Comparison of ENCODE assay signal across 19 mouse cellular contexts in genomic region chr3:146764871-146765529, GRCm38 (mm10). TPM values are rescaled to one million over a fixed set of nuclear protein-coding genes. Genes with fewer than 3 reads are reported as not detected.
DNase-seq lines count a peak whose midpoint lies in the region; ATAC-seq and TF ChIP-seq lines count a peak whose summit lies in the region.
"Had no signal": no experiment of that assay in that cellular context is flagged by ENCODE, and none has a peak within 500 bp of the region (broad histone marks: within the 10 kb centered on the region; RNA-seq: fewer than 3 reads in every experiment).

No protein-coding gene starts in this region.

- no peak overlapping the region for H3K9ac ChIP-seq in liver, embryonic 14.5 days (replicated peaks)
- H3K9ac ChIP-seq in forebrain, embryonic 11.5 days (ENCODE audit: low read length): no peak overlapping the region
- no peak overlapping the region for H3K9ac ChIP-seq in heart, embryonic 11.5 days (ENCODE audit: low read depth, low read length)
- H3K9ac ChIP-seq: limb, embryonic 13.5 days; neural tube, embryonic 13.5 days had no signal

- no peak for TF ChIP-seq CTCF in liver, embryonic 14.5 days (IDR thresholded peaks at IDR 0.05; ENCODE audit: low read depth)

- no peaks in the 10 kb centered on the region for H3K9me3 ChIP-seq in liver, embryonic 14.5 days (ENCODE audit: control insufficient read depth, low read length)
- H3K9me3 ChIP-seq in forebrain, embryonic 11.5 days (ENCODE audit: control insufficient read depth, low read length): no peaks in the 10 kb centered on the region
- H3K9me3 ChIP-seq in heart, embryonic 11.5 days (replicated peaks; ENCODE audit: control insufficient read depth, low read length): no peaks in the 10 kb centered on the region
- H3K9me3 ChIP-seq: embryonic facial prominence, embryonic 10.5 days; hindbrain, embryonic 10.5 days; limb, embryonic 13.5 days; midbrain, embryonic 10.5 days; neural tube, embryonic 13.5 days had no signal

- peaks cover 11 to 31% of the 10 kb centered on the region in 2 experiments for H3K4me1 ChIP-seq in liver, embryonic 14.5 days (replicated peaks; ENCODE audit: control insufficient read depth in 2 of 2, insufficient read depth in 2 of 2, low read length in 1 of 2)
- H3K4me1 ChIP-seq in forebrain, embryonic 11.5 days (replicated peaks; ENCODE audit: control insufficient read depth, insufficient read depth, low read length): no peaks in the 10 kb centered on the region
- H3K4me1 ChIP-seq in heart, embryonic 11.5 days (ENCODE audit: control insufficient read depth, insufficient read depth, low read length): peaks cover 20% of the 10 kb centered on the region

- DNase-seq in spleen, adult 12 weeks (ENCODE audit: low spot score): peak; percentile 8
- DNase-seq in spleen, postnatal 14 days (ENCODE audit: low spot score in 2 of 2): no peak
- peak; percentile 54 to 65 (median 61) for DNase-seq in liver, embryonic 14.5 days (ENCODE audit: low read depth in 3 of 3, low spot score in 3 of 3)
- DNase-seq in naive thymus-derived CD4-positive, alpha-beta T cell, adult 2 months (ENCODE audit: low read depth): peak; percentile 16
- DNase-seq in forebrain, embryonic 11.5 days (ENCODE audit: low spot score): no peak
- DNase-seq in B cell, adult 2 months: no peak
- DNase-seq: cerebellum, postnatal 10 days; gastrocnemius, adult 2 months had no signal

- peak; percentile 76 for ATAC-seq in erythroblast, adult 5-6 weeks (replicated peaks; ENCODE audit: low FRiP score, poor library complexity, severe bottlenecking)
- ATAC-seq in liver, embryonic 14.5 days (ENCODE audit: insufficient read depth): peak; percentile 90
- no peak for ATAC-seq in forebrain, embryonic 11.5 days (replicated peaks; ENCODE audit: low FRiP score)
- no peak for ATAC-seq in heart, embryonic 11.5 days (replicated peaks; ENCODE audit: insufficient number of reproducible peaks, low FRiP score, low TSS enrichment)
- ATAC-seq: forebrain, embryonic 16.5 days; intestine, postnatal 0 days had no signal

- H3K27me3 ChIP-seq in liver, embryonic 14.5 days (ENCODE audit: control insufficient read depth, insufficient read depth, low read length): no peaks in the 10 kb centered on the region
- no peaks in the 10 kb centered on the region for H3K27me3 ChIP-seq in forebrain, embryonic 11.5 days (ENCODE audit: control insufficient read depth, insufficient read depth, low read length)
- no peaks in the 10 kb centered on the region for H3K27me3 ChIP-seq in heart, embryonic 11.5 days (ENCODE audit: control insufficient read depth, insufficient read depth, low read length)
- H3K27me3 ChIP-seq: limb, embryonic 13.5 days; neural tube, embryonic 13.5 days had no signal

- peak; percentile 76 for TF ChIP-seq EP300 in liver, embryonic 14.5 days (IDR thresholded peaks at IDR 0.05; ENCODE audit: low read depth)

- H3K36me3 ChIP-seq in liver, embryonic 14.5 days (replicated peaks; ENCODE audit: control insufficient read depth, insufficient read depth, low read depth): no peaks in the 10 kb centered on the region
- no peaks in the 10 kb centered on the region for H3K36me3 ChIP-seq in forebrain, embryonic 11.5 days (ENCODE audit: control insufficient read depth, insufficient read depth, low read length)
- no peaks in the 10 kb centered on the region for H3K36me3 ChIP-seq in heart, embryonic 11.5 days (ENCODE audit: control insufficient read depth, insufficient read depth, low read length)
- H3K36me3 ChIP-seq: neural tube, embryonic 13.5 days had no signal

- WGBS in liver, embryonic 14.5 days (ENCODE audit: insufficient replicate concordance): 17% methylated on average over 3 of the region's 3 CpGs
- WGBS in forebrain, embryonic 11.5 days: 89% methylated on average over 3 of the region's 3 CpGs
- WGBS in heart, embryonic 11.5 days (ENCODE audit: insufficient replicate concordance): 85% methylated on average over 3 of the region's 3 CpGs

- H3K4me3 ChIP-seq in liver, embryonic 14.5 days (ENCODE audit: insufficient read depth in 1 of 2, low read depth in 2 of 2, low read length in 2 of 2): no peak overlapping the region
- no peak overlapping the region for H3K4me3 ChIP-seq in forebrain, embryonic 11.5 days (ENCODE audit: low read depth, low read length)
- H3K4me3 ChIP-seq in heart, embryonic 11.5 days (ENCODE audit: low read depth, low read length): no peak overlapping the region
- H3K4me3 ChIP-seq: embryonic facial prominence, embryonic 10.5 days; erythroblast, embryonic 14.5 days; gastrocnemius, adult 2 months; hindbrain, embryonic 10.5 days; limb, embryonic 13.5 days; midbrain, embryonic 10.5 days; neural tube, embryonic 13.5 days had no signal

- peak overlapping the region; percentile 38 for H3K4me2 ChIP-seq in liver, embryonic 14.5 days (ENCODE audit: low read depth)
- no peak overlapping the region for H3K4me2 ChIP-seq in forebrain, embryonic 11.5 days (ENCODE audit: low read depth, low read length, severe bottlenecking)
- H3K4me2 ChIP-seq in heart, embryonic 11.5 days: no peak overlapping the region
- H3K4me2 ChIP-seq: limb, embryonic 13.5 days; neural tube, embryonic 13.5 days had no signal

- H3K27ac ChIP-seq in liver, embryonic 14.5 days: peak overlapping the region; percentile 33
- no peak overlapping the region for H3K27ac ChIP-seq in forebrain, embryonic 11.5 days (ENCODE audit: low read depth, low read length)
- no peak overlapping the region for H3K27ac ChIP-seq in heart, embryonic 11.5 days (ENCODE audit: low read depth, low read length)
- H3K27ac ChIP-seq: embryonic facial prominence, embryonic 10.5 days; gastrocnemius, adult 2 months; hindbrain, embryonic 10.5 days; kidney, postnatal 0 days; limb, embryonic 13.5 days; midbrain, embryonic 10.5 days; neural tube, embryonic 13.5 days had no signal

RNA-seq across cellular contexts. Expression of gene Prkacb, which starts 47.8 kb away (rescaled TPM):
- 12.7 and 15.0 TPM in 2 replicates for total RNA-seq in erythroblast, adult 5-6 weeks (2015; ENCODE audit: low replicate concordance)
- total RNA-seq in erythroblast, adult 5-6 weeks (2017; ENCODE audit: low replicate concordance): 11.0 and 12.8 TPM in 2 replicates
- 4.8 and 6.1 TPM in 2 replicates for polyA plus RNA-seq in liver, embryonic 14.5 days (2012; rRNA removed)
- 10.9 and 12.5 TPM in 2 replicates for polyA plus RNA-seq in liver, embryonic 14.5 days (2014; fragmentation: Nextera tagmentation; extraction: Ambion mirVana)
- polyA plus RNA-seq in forebrain, embryonic 11.5 days (2014; fragmentation: Nextera tagmentation; extraction: Ambion mirVana): 69.0 and 75.3 TPM in 2 replicates
- 46.3 and 54.1 TPM in 2 replicates for polyA plus RNA-seq in heart, embryonic 11.5 days (2014; fragmentation: Nextera tagmentation; extraction: Ambion mirVana)

Comparison
In these comparisons a context has a peak if more than half of its experiments do, and no peak if none do; other contexts are left out.
1. DNase-seq: peak in spleen, adult 12 weeks (single experiment), liver, embryonic 14.5 days (3 of 3) and naive thymus-derived CD4-positive, alpha-beta T cell, adult 2 months (single experiment); none in spleen, postnatal 14 days (0 of 2), forebrain, embryonic 11.5 days (single experiment) and B cell, adult 2 months (0 of 2).
2. ATAC-seq: peak in erythroblast, adult 5-6 weeks (single experiment) and liver, embryonic 14.5 days (single experiment); none in forebrain, embryonic 11.5 days (single experiment) and heart, embryonic 11.5 days (single experiment).